ENCODE assay signal across 19 mouse cellular contexts in genomic region chr11:96925469-96926148, GRCm38 (mm10). TPM values are rescaled to one million over a fixed set of nuclear protein-coding genes. Genes with fewer than 3 reads are reported as not detected.
DNase-seq lines count a peak whose midpoint lies in the region; ATAC-seq lines count a peak whose summit lies in the region.
"Had no signal": no experiment of that assay in that cellular context is flagged by ENCODE, and none has a peak within 500 bp of the region (broad histone marks: within the 10 kb centered on the region; RNA-seq: fewer than 3 reads in every experiment).

No protein-coding gene starts in this region.

- peaks cover 24% of the 10 kb centered on the region for H3K4me1 ChIP-seq in kidney, embryonic 15.5 days
- H3K4me1 ChIP-seq in liver, embryonic 13.5 days (replicated peaks) = peaks cover 75% of the 10 kb centered on the region
- H3K4me1 ChIP-seq in stomach, embryonic 16.5 days (ENCODE audit: control insufficient read depth, insufficient read depth, low read length) = peaks cover 10% of the 10 kb centered on the region; the same call in 1 of the 2 replicates
- H3K4me1 ChIP-seq in midbrain, embryonic 11.5 days (ENCODE audit: control insufficient read depth, insufficient read depth, low read length) = no peaks in the 10 kb centered on the region

- H3K4me2 ChIP-seq in kidney, embryonic 15.5 days = no peak overlapping the region
- peak overlapping the region; percentile 33 for H3K4me2 ChIP-seq in liver, embryonic 13.5 days
- H3K4me2 ChIP-seq in stomach, embryonic 16.5 days (ENCODE audit: low read depth, low read length) = no peak overlapping the region
- H3K4me2 ChIP-seq in midbrain, embryonic 11.5 days = no peak overlapping the region
- H3K4me2 ChIP-seq: embryonic facial prominence, embryonic 13.5 days; lung, embryonic 14.5 days had no signal

- 85% methylated on average over 12 of the region's 12 CpGs for WGBS in kidney, embryonic 15.5 days
- WGBS in liver, embryonic 13.5 days (ENCODE audit: insufficient replicate concordance) = 46% methylated on average over 12 of the region's 12 CpGs
- 79% methylated on average over 12 of the region's 12 CpGs for WGBS in stomach, embryonic 16.5 days
- WGBS in midbrain, embryonic 11.5 days = 85% methylated on average over 12 of the region's 12 CpGs

- no peak overlapping the region for H3K27ac ChIP-seq in kidney, embryonic 15.5 days
- H3K27ac ChIP-seq in liver, embryonic 13.5 days = peak overlapping the region; percentile 98
- peak overlapping the region; percentile 68 for H3K27ac ChIP-seq in stomach, embryonic 16.5 days (ENCODE audit: low read length)
- H3K27ac ChIP-seq in midbrain, embryonic 11.5 days (ENCODE audit: low read depth, low read length) = no peak overlapping the region
- H3K27ac ChIP-seq: embryonic facial prominence, embryonic 13.5 days; layer of hippocampus, adult 2 months had no signal

- peaks cover 12% of the 10 kb centered on the region; the same call in 1 of the 2 replicates for H3K27me3 ChIP-seq in kidney, embryonic 15.5 days
- H3K27me3 ChIP-seq in liver, embryonic 13.5 days = 0 out of 2 replicates have a peak, but pooled peaks cover 6% of the 10 kb centered on the region
- no peaks in the 10 kb centered on the region for H3K27me3 ChIP-seq in stomach, embryonic 16.5 days (ENCODE audit: control insufficient read depth, insufficient read depth, low read length)
- no peaks in the 10 kb centered on the region for H3K27me3 ChIP-seq in midbrain, embryonic 11.5 days (ENCODE audit: control insufficient read depth, insufficient read depth, low read length)
- H3K27me3 ChIP-seq: Patski had no signal

- H3K9ac ChIP-seq in kidney, embryonic 15.5 days = no peak overlapping the region
- H3K9ac ChIP-seq in liver, embryonic 13.5 days = peak overlapping the region; percentile 68
- peak overlapping the region; percentile 3; the same call in 1 of the 2 replicates for H3K9ac ChIP-seq in stomach, embryonic 16.5 days (ENCODE audit: low read length)
- H3K9ac ChIP-seq in midbrain, embryonic 11.5 days (ENCODE audit: low read length) = no peak overlapping the region
- H3K9ac ChIP-seq: embryonic facial prominence, embryonic 13.5 days; lung, embryonic 14.5 days had no signal

- DNase-seq in kidney, postnatal 25 days = peak; percentile 51 to 86
- DNase-seq in liver, embryonic 13.5 days = no peak
- DNase-seq in cerebellum, adult 9-10 months = no peak
- no peak for DNase-seq in midbrain, embryonic 11.5 days (ENCODE audit: low spot score, missing footprints)
- DNase-seq: cerebellum, adult 11-12 months; lung, embryonic 14.5 days had no signal

- ATAC-seq in kidney, embryonic 15.5 days (replicated peaks; ENCODE audit: low FRiP score) = no peak
- ATAC-seq in erythroid progenitor cell, adult 5-6 weeks (replicated peaks; ENCODE audit: low FRiP score, poor library complexity, severe bottlenecking) = peak; percentile 78
- ATAC-seq in liver, embryonic 13.5 days (ENCODE audit: low read depth) = peak; percentile 46
- ATAC-seq in stomach, embryonic 16.5 days (ENCODE audit: insufficient read depth, low FRiP score) = peak; percentile 26; the same call in 1 of the 2 replicates
- ATAC-seq in midbrain, embryonic 11.5 days (ENCODE audit: low FRiP score) = no peak
- ATAC-seq: CD4-positive, CD25-positive, alpha-beta regulatory T cell, adult 4 months; hindbrain, embryonic 16.5 days; Patski had no signal

- no peaks in the 10 kb centered on the region for H3K36me3 ChIP-seq in kidney, embryonic 15.5 days
- no peaks in the 10 kb centered on the region for H3K36me3 ChIP-seq in liver, embryonic 13.5 days
- H3K36me3 ChIP-seq in stomach, embryonic 16.5 days (ENCODE audit: control insufficient read depth, insufficient read depth, low read length) = no peaks in the 10 kb centered on the region
- H3K36me3 ChIP-seq in midbrain, embryonic 11.5 days (ENCODE audit: control insufficient read depth, insufficient read depth, low read length) = no peaks in the 10 kb centered on the region
- H3K36me3 ChIP-seq: embryonic facial prominence, embryonic 13.5 days had no signal

- H3K4me3 ChIP-seq in kidney, embryonic 15.5 days (replicated peaks) = no peak overlapping the region
- H3K4me3 ChIP-seq in liver, embryonic 13.5 days (replicated peaks) = no peak overlapping the region
- no peak overlapping the region for H3K4me3 ChIP-seq in stomach, embryonic 16.5 days (replicated peaks; ENCODE audit: low read length)
- H3K4me3 ChIP-seq in midbrain, embryonic 11.5 days (ENCODE audit: low read depth, low read length) = no peak overlapping the region
- H3K4me3 ChIP-seq: embryonic facial prominence, embryonic 13.5 days; layer of hippocampus, adult 2 months; megakaryocyte, embryonic 14.5 days; myocyte had no signal

- H3K9me3 ChIP-seq in kidney, embryonic 15.5 days (replicated peaks) = no peaks in the 10 kb centered on the region
- no peaks in the 10 kb centered on the region for H3K9me3 ChIP-seq in liver, embryonic 13.5 days (replicated peaks)
- no peaks in the 10 kb centered on the region for H3K9me3 ChIP-seq in stomach, embryonic 16.5 days (replicated peaks; ENCODE audit: control insufficient read depth, low read length)
- no peaks in the 10 kb centered on the region for H3K9me3 ChIP-seq in midbrain, embryonic 11.5 days (ENCODE audit: control insufficient read depth, low read length)
- H3K9me3 ChIP-seq: embryonic facial prominence, embryonic 13.5 days; megakaryocyte, embryonic 14.5 days had no signal

RNA-seq across cellular contexts. Expression of gene Prr15l, which starts 2.3 kb away (rescaled TPM):
- polyA plus RNA-seq in kidney, embryonic 15.5 days (2015; fragmentation: Nextera tagmentation; extraction: Ambion mirVana) = 37.6 and 38.7 TPM in 2 replicates
- not detected in 2 replicates for total RNA-seq in erythroid progenitor cell, adult 5-6 weeks (2015; ENCODE audit: low replicate concordance)
- total RNA-seq in erythroid progenitor cell, adult 5-6 weeks (2017; ENCODE audit: low replicate concordance) = 0.26 TPM in 1 of 2 replicates, not detected in the other
- polyA plus RNA-seq in liver, embryonic 13.5 days (2015; fragmentation: Nextera tagmentation; extraction: Ambion mirVana) = 4.4 and 5.2 TPM in 2 replicates
- 70.8 and 81.7 TPM in 2 replicates for polyA plus RNA-seq in stomach, embryonic 16.5 days (2015; fragmentation: Nextera tagmentation; extraction: Ambion mirVana)
- 0.12 and 0.19 TPM in 2 replicates for polyA plus RNA-seq in midbrain, embryonic 11.5 days (2014; fragmentation: Nextera tagmentation; extraction: Ambion mirVana)
- total RNA-seq: common myeloid progenitor, adult 5-6 weeks; layer of hippocampus, adult 2 months; left cerebral cortex, postnatal 14 days had no signal
- polyA plus RNA-seq: frontal cortex, adult 2 months had no signal

RNA-seq across cellular contexts. Expression of gene Cdk5rap3, which starts 9.3 kb away (rescaled TPM):
- 78.9 and 79.5 TPM in 2 replicates for polyA plus RNA-seq in kidney, embryonic 15.5 days (2015; fragmentation: Nextera tagmentation; extraction: Ambion mirVana)
- 7.9 and 9.6 TPM in 2 replicates for total RNA-seq in erythroid progenitor cell, adult 5-6 weeks (2015; ENCODE audit: low replicate concordance)
- total RNA-seq in erythroid progenitor cell, adult 5-6 weeks (2017; ENCODE audit: low replicate concordance) = 21.6 and 25.2 TPM in 2 replicates
- polyA plus RNA-seq in liver, embryonic 13.5 days (2015; fragmentation: Nextera tagmentation; extraction: Ambion mirVana) = 39.6 and 44.4 TPM in 2 replicates
- polyA plus RNA-seq in stomach, embryonic 16.5 days (2015; fragmentation: Nextera tagmentation; extraction: Ambion mirVana) = 68.7 and 75.0 TPM in 2 replicates
- polyA plus RNA-seq in midbrain, embryonic 11.5 days (2014; fragmentation: Nextera tagmentation; extraction: Ambion mirVana) = 91.4 and 92.8 TPM in 2 replicates

RNA-seq across cellular contexts. Expression of gene Pnpo, which starts 18.2 kb away (rescaled TPM):
- 34.3 and 42.6 TPM in 2 replicates for polyA plus RNA-seq in kidney, embryonic 15.5 days (2015; fragmentation: Nextera tagmentation; extraction: Ambion mirVana)
- 57.0 and 70.6 TPM in 2 replicates for total RNA-seq in erythroid progenitor cell, adult 5-6 weeks (2015; ENCODE audit: low replicate concordance)
- total RNA-seq in erythroid progenitor cell, adult 5-6 weeks (2017; ENCODE audit: low replicate concordance) = 74.7 and 92.1 TPM in 2 replicates
- polyA plus RNA-seq in liver, embryonic 13.5 days (2015; fragmentation: Nextera tagmentation; extraction: Ambion mirVana) = 652 and 660 TPM in 2 replicates
- 70.7 and 76.8 TPM in 2 replicates for polyA plus RNA-seq in stomach, embryonic 16.5 days (2015; fragmentation: Nextera tagmentation; extraction: Ambion mirVana)
- 23.1 and 24.4 TPM in 2 replicates for polyA plus RNA-seq in midbrain, embryonic 11.5 days (2014; fragmentation: Nextera tagmentation; extraction: Ambion mirVana)

RNA-seq across cellular contexts. Expression of gene Sp2, which starts 57.1 kb away (rescaled TPM):
- polyA plus RNA-seq in kidney, embryonic 15.5 days (2015; fragmentation: Nextera tagmentation; extraction: Ambion mirVana) = 19.9 and 22.7 TPM in 2 replicates
- 52.4 and 62.0 TPM in 2 replicates for total RNA-seq in erythroid progenitor cell, adult 5-6 weeks (2015; ENCODE audit: low replicate concordance)
- 13.1 and 27.8 TPM in 2 replicates for total RNA-seq in erythroid progenitor cell, adult 5-6 weeks (2017; ENCODE audit: low replicate concordance)
- polyA plus RNA-seq in liver, embryonic 13.5 days (2015; fragmentation: Nextera tagmentation; extraction: Ambion mirVana) = 13.0 and 15.3 TPM in 2 replicates
- polyA plus RNA-seq in stomach, embryonic 16.5 days (2015; fragmentation: Nextera tagmentation; extraction: Ambion mirVana) = 13.4 and 14.6 TPM in 2 replicates
- 22.2 and 26.3 TPM in 2 replicates for polyA plus RNA-seq in midbrain, embryonic 11.5 days (2014; fragmentation: Nextera tagmentation; extraction: Ambion mirVana)

Comparison
In these comparisons a context has a peak if more than half of its experiments do, and no peak if none do; other contexts are left out.
1. DNase-seq: peak in kidney, postnatal 25 days (2 of 2); none in liver, embryonic 13.5 days (single experiment), cerebellum, adult 9-10 months (single experiment) and midbrain, embryonic 11.5 days (single experiment).
2. ATAC-seq: peak in erythroid progenitor cell, adult 5-6 weeks (single experiment), liver, embryonic 13.5 days (single experiment) and stomach, embryonic 16.5 days (single experiment); none in kidney, embryonic 15.5 days (single experiment) and midbrain, embryonic 11.5 days (single experiment).
3. H3K27ac ChIP-seq: peak in liver, embryonic 13.5 days (single experiment) and stomach, embryonic 16.5 days (single experiment); none in kidney, embryonic 15.5 days (single experiment) and midbrain, embryonic 11.5 days (single experiment).
4. H3K9ac ChIP-seq: peak in liver, embryonic 13.5 days (single experiment) and stomach, embryonic 16.5 days (single experiment); none in kidney, embryonic 15.5 days (single experiment) and midbrain, embryonic 11.5 days (single experiment).